Mouse (Mus musculus): ENCODE data around the gene Olfr1095. TPM values are rescaled to one million over a fixed set of nuclear protein-coding genes. Genes with fewer than 3 reads are reported as not detected.

Olfr1095 gene
- polyA plus RNA-seq (2012; rRNA removed), result not detected in 2 replicates

DNA sequence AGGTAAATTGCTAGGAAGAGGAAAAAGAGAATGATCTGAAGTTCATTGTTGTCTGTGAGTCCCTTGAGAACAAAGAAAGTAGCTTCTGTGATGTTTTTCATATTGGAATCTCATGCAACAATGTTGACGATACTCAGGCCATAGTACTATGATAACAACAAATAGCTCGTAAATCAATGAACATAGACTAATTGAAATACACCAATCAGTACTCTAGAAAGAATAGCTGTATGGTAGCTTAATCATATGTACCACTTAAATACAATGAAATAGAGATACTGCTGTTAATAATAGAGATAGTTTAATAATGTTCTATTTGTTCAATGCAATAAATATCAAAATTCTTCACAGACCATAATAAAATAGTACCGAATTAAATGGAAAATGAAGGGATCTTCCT is at the start of gene Olfr1095:
Gene Olfr1095 (minus strand): TSS at position 101 of the 400 bp plus-strand sequence.
- DNase-seq (ENCODE audit: extremely low spot score in 1 of 2, low spot score in 1 of 2), result no peak

DNA sequence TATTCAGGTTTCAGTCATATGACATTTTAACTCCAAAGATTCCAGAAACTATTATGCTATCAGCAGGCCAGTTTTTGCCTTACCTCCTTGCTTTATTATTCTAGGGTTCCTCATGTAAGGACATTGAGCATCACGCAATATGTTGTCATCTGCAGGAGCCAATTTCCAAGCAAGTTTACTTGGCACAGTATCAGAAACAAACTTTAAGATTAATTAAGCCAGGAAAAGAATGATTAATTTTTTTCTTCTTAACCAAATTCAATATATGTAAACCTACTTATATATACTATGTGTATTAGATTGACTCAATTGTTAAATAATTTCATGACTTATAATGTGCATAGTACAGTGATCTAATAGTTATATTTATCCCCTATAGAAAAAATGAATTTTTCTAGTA is 40.6 kb upstream of the Olfr1095 start, which contains the start of gene Olfr1097:
Gene Olfr1097 (minus strand): TSS at position 101 of the 400 bp plus-strand sequence.
- DNase-seq (ENCODE audit: extremely low spot score in 1 of 2, low spot score in 1 of 2), result no peak

DNA sequence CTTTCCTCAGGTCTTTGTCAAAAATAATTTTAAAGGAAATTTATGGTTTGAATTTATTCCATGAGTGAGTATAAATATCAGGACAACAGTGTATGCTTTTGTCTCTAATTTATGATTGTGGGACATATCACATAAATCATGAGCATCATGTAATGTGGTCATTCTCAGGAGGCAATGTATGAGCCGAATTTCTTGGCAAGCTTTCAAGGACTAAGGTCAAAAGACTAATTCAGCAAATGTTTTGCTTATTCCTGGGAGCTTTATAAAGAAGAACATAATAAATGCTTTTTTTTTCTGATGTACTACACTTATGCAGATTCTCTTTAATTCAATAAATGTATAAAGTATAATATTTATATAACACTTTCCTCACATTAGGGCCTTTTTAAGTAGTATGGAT is 23.2 kb upstream of the Olfr1095 start, which contains the start of gene Gm13723:
Gene Gm13723 (minus strand): TSS at position 101 of the 400 bp plus-strand sequence.
- DNase-seq (ENCODE audit: extremely low spot score in 1 of 2, low spot score in 1 of 2), result no peak

DNA sequence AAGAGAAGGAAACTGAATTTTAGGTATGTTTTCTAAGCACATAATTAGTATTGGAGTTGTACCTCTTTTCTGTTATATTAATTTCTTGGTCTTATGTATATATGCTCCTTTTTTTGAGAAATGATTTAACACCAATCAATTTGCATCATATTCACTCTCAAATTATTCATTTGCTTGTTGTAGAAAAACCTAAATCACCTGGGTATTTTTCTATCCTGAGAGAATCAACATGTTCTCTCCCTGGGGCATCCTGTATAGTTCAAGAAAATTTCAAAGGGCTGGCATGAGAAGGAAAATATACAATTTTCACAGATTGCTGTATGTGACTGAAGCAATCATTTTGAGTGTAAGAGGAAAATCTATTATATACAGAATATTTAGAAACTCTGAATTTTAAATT is 27.1 kb downstream of the Olfr1095 start, which contains the start of gene Olfr1094:
Gene Olfr1094 (plus strand): TSS at position 301 of the 400 bp plus-strand sequence.
- no peak for DNase-seq (ENCODE audit: extremely low spot score in 1 of 2, low spot score in 1 of 2)

DNA sequence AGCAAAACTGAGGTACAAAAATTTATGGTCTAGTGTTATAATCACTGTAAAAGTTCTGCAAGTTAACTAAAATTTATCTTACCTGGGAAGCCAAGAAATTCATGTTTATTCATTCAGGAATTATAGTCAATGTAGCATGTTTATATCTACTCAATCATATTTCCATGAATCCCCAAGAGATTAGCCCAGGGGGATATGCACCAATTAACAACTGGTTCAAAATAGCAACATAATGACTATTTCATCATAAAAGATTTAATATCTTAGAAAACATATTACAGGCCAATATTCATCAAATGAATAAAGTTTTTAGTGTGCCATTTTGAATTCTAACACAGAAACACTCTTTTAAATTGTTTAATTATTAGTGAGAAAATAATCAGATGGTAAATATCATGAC is 41.6 kb downstream of the Olfr1095 start, which contains the start of gene Olfr141:
Gene Olfr141 (minus strand): TSS at position 101 of the 400 bp plus-strand sequence.
- DNase-seq (ENCODE audit: extremely low spot score in 1 of 2, low spot score in 1 of 2), result no peak

Other genes starting within 250 kb of the Olfr1095 start
- gene Olfr1084, start 212.0 kb downstream of the Olfr1095 start, polyA plus RNA-seq (2012; rRNA removed), result not detected in 2 replicates
- not detected in 2 replicates for gene Olfr1085, start 189.7 kb downstream of the Olfr1095 start, polyA plus RNA-seq (2012; rRNA removed)
- gene Olfr1086, start 171.6 kb downstream of the Olfr1095 start, polyA plus RNA-seq (2012; rRNA removed), result not detected in 2 replicates
- not detected in 2 replicates for gene Olfr1087, start 153.3 kb downstream of the Olfr1095 start, polyA plus RNA-seq (2012; rRNA removed)
- not detected in 2 replicates for gene Olfr1089, start 118.0 kb downstream of the Olfr1095 start, polyA plus RNA-seq (2012; rRNA removed)
- not detected in 2 replicates for gene Olfr1090, start 92.7 kb downstream of the Olfr1095 start, polyA plus RNA-seq (2012; rRNA removed)
- gene Olfr1093, start 69.2 kb downstream of the Olfr1095 start, polyA plus RNA-seq (2012; rRNA removed), result not detected in 2 replicates
- gene Olfr141, start 41.7 kb downstream of the Olfr1095 start, polyA plus RNA-seq (2012; rRNA removed), result not detected in 2 replicates
- gene Olfr1094, start 27.0 kb downstream of the Olfr1095 start, polyA plus RNA-seq (2012; rRNA removed), result not detected in 2 replicates
- gene Gm13723, start 23.1 kb upstream of the Olfr1095 start, polyA plus RNA-seq (2012; rRNA removed), result not detected in 2 replicates
- gene Olfr1097, start 40.5 kb upstream of the Olfr1095 start, polyA plus RNA-seq (2012; rRNA removed), result not detected in 2 replicates
- not detected in 2 replicates for gene Olfr1098, start 72.8 kb upstream of the Olfr1095 start, polyA plus RNA-seq (2012; rRNA removed)
- not detected in 2 replicates for gene Olfr1099, start 109.0 kb upstream of the Olfr1095 start, polyA plus RNA-seq (2012; rRNA removed)
- gene Olfr1100, start 128.3 kb upstream of the Olfr1095 start, polyA plus RNA-seq (2012; rRNA removed), result not detected in 2 replicates
- not detected in 2 replicates for gene Olfr1101, start 139.5 kb upstream of the Olfr1095 start, polyA plus RNA-seq (2012; rRNA removed)
- gene Olfr1102, start 146.7 kb upstream of the Olfr1095 start, polyA plus RNA-seq (2012; rRNA removed), result not detected in 2 replicates
- gene Olfr1104, start 175.4 kb upstream of the Olfr1095 start, polyA plus RNA-seq (2012; rRNA removed), result 0.15 TPM in 1 of 2 replicates, not detected in the other
- gene Olfr1105, start 184.8 kb upstream of the Olfr1095 start, polyA plus RNA-seq (2012; rRNA removed), result not detected in 2 replicates
- 0.23 TPM in 1 of 2 replicates, not detected in the other for gene Olfr1106, start 200.6 kb upstream of the Olfr1095 start, polyA plus RNA-seq (2012; rRNA removed)
- gene Olfr1107, start 224.1 kb upstream of the Olfr1095 start, polyA plus RNA-seq (2012; rRNA removed), result not detected in 2 replicates
- not detected in 2 replicates for gene Olfr1109, start 244.3 kb upstream of the Olfr1095 start, polyA plus RNA-seq (2012; rRNA removed)

Measured in frontal cortex, adult 2 months (tissue).